Mouse (Mus musculus) myocyte (in vitro differentiated cells): Measurements from ENCODE around the gene Nsun6. TPM values are rescaled to one million over a fixed set of nuclear protein-coding genes. Genes with fewer than 3 reads are reported as not detected.

ENCODE experiments used
- H3K27me3 ChIP-seq: one replicate; pipeline ENCODE4 v1.6.1; 2011; ENCODE audit not compliant: control insufficient read depth, insufficient read depth, insufficient read length
- H3K36me3 ChIP-seq: one replicate; pipeline ENCODE4 v1.6.1; 2011; ENCODE audit not compliant: control insufficient read depth, insufficient read depth
- H3K4me2 ChIP-seq: one replicate; pipeline ENCODE4 v1.6.1; 2011; ENCODE audit warnings: low read depth, control low read depth
- H3K4me3 ChIP-seq: one replicate; pipeline ENCODE4 v1.5.1; 2011; ENCODE audit warnings: mild to moderate bottlenecking, control low read depth, moderate library complexity
- H3K79me2 ChIP-seq: one replicate; pipeline ENCODE4 v1.6.1; 2011; ENCODE audit not compliant: control insufficient read depth, insufficient read depth
- H3ac ChIP-seq: one replicate; pipeline ENCODE4 v1.6.1; 2011; ENCODE audit not compliant: control insufficient read depth, insufficient read length
- CEBPB ChIP-seq: IDR thresholded peaks from 2 replicates; pipeline ENCODE4 v1.6.1; 2011; ENCODE audit warnings: mild to moderate bottlenecking, moderate library complexity; ENCODE audit not compliant: poor library complexity, insufficient read depth, severe bottlenecking
- E2F4 ChIP-seq: IDR thresholded peaks from one replicate; pipeline ENCODE4 v1.6.1; 2011; ENCODE audit warnings: mild to moderate bottlenecking, control low read depth, moderate library complexity; ENCODE audit not compliant: insufficient read depth
- MAX ChIP-seq: IDR thresholded peaks from one replicate; pipeline ENCODE4 v1.6.1; 2011; ENCODE audit warnings: low read depth, mild to moderate bottlenecking, control low read depth
- MYOD1 ChIP-seq, 3 experiments: IDR thresholded peaks; one replicate each; pipeline ENCODE4 v1.6.1; 2011; ENCODE audit warnings: control low read depth in 2 of 3, low read depth in 2 of 3, mild to moderate bottlenecking in 2 of 3, moderate library complexity in 1 of 3; ENCODE audit not compliant: insufficient read length in 2 of 3, control insufficient read depth in 1 of 3
- MYOG ChIP-seq, 3 experiments: IDR thresholded peaks; one replicate each; pipeline ENCODE4 v1.6.1; 2011; ENCODE audit warnings: control low read depth in 2 of 3, low read depth in 2 of 3, mild to moderate bottlenecking in 2 of 3; ENCODE audit not compliant: insufficient read length in 2 of 3, control insufficient read depth in 1 of 3, insufficient read depth in 1 of 3
- POLR2A ChIP-seq: IDR thresholded peaks from one replicate; pipeline ENCODE4 v1.6.1; 2011; ENCODE audit warnings: low read depth, mild to moderate bottlenecking, control low read depth, moderate library complexity; ENCODE audit not compliant: insufficient read length
- POLR2AphosphoS2 ChIP-seq: IDR thresholded peaks from one replicate; pipeline ENCODE4 v1.6.1; 2011; ENCODE audit warnings: low read depth, control low read depth; ENCODE audit not compliant: insufficient read length
- REST ChIP-seq: IDR thresholded peaks from one replicate; pipeline ENCODE4 v1.6.1; 2011; ENCODE audit warnings: mild to moderate bottlenecking, control low read depth, moderate library complexity; ENCODE audit not compliant: insufficient read depth, insufficient read length
- SRF ChIP-seq: IDR thresholded peaks from one replicate; pipeline ENCODE4 v1.6.1; 2011; ENCODE audit warnings: low read depth; ENCODE audit not compliant: control insufficient read depth, insufficient read length
- TCF12 ChIP-seq: IDR thresholded peaks from one replicate; pipeline ENCODE4 v1.6.1; 2011; ENCODE audit warnings: mild to moderate bottlenecking, control low read depth; ENCODE audit not compliant: poor library complexity, insufficient read depth, severe bottlenecking
- TCF3 ChIP-seq: IDR thresholded peaks from one replicate; pipeline ENCODE4 v1.6.1; 2011; ENCODE audit warnings: low read depth, control low read depth; ENCODE audit not compliant: insufficient read length
- USF1 ChIP-seq: IDR thresholded peaks from one replicate; pipeline ENCODE4 v1.6.1; 2011; ENCODE audit warnings: low read depth, mild to moderate bottlenecking, control low read depth, moderate library complexity
- polyA plus RNA-seq: library from polyadenylated mRNA; unstranded; fragments of >200 nt; fragmentation: generic; extraction: Trizol; gene quantifications from one replicate; pipeline ENCODE4 v1.2.1, GENCODE M21; 2012; ENCODE audit warnings: missing spikeins

The Nsun6 gene
- polyA plus RNA-seq, 1 experiment: 3.4 TPM

DNA sequence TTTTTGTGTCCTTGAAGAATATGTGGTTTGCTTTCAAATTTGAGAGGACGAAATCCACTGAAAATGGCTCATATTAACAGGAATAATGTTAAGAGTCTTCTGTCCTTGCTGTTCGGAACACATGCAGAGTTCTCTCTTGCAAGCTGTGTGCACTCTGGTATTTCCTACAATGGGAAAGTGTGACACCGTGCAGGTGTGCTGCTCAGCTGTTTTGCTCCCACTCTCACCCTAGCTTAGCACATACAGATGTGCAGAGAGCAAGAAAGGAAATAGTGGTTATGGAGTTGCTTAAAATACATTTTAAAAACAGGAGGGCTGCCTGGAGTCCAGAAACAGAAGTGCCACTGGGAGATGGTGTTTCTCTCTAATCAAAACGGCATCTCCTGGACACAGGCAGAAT is 65.5 kb downstream of the Nsun6 start:
- TF ChIP-seq MAX (no peak), REST (no peak), MYOG (IDR thresholded peaks at IDR 0.05; ENCODE audit: control insufficient read depth in 1 of 3, insufficient read depth in 1 of 3, insufficient read length in 2 of 3, low read depth in 2 of 3) (no peak), SRF (no peak), TCF3 (no peak), MYOD1 (IDR thresholded peaks at IDR 0.05; ENCODE audit: control insufficient read depth in 1 of 3, insufficient read length in 2 of 3, low read depth in 2 of 3) (no peak), POLR2A (no peak), TCF12 (no peak), CEBPB (no peak), POLR2AphosphoS2 (no peak), E2F4 (no peak), USF1 (no peak)
- Histone ChIP-seq H3ac (no peak overlapping the region), H3K27me3 (no peaks in the 10 kb centered on the region), H3K4me2 (no peak overlapping the region), H3K79me2 (no peaks in the 10 kb centered on the region), H3K36me3 (no peaks in the 10 kb centered on the region), H3K4me3 (no peak overlapping the region)

DNA sequence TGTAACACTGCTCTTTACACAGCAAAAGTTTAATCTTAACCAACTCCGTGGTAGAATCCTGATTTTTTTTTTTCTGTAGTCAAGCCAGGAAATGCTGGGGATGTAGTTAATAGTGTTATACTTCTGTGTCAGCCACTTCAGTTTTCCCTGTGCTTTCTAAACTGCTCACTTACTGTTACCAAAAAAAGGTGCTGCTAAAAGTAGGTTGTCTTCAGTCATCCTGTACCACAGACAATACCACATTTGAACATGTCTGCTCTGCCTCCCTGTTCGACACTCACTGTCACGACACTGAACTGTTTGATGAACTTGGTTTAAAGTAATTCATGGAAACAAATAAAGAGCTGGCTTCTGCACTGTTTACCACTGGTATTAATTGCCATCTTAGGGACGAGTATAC is 66.4 kb downstream of the Nsun6 start:
- TF ChIP-seq USF1: no peak
- TF ChIP-seq SRF: no peak
- Histone ChIP-seq H3K4me2 (no peak overlapping the region), H3K27me3 (no peaks in the 10 kb centered on the region), H3K79me2 (no peaks in the 10 kb centered on the region), H3K36me3 (no peaks in the 10 kb centered on the region), H3K4me3 (no peak overlapping the region), H3ac (no peak overlapping the region)

DNA sequence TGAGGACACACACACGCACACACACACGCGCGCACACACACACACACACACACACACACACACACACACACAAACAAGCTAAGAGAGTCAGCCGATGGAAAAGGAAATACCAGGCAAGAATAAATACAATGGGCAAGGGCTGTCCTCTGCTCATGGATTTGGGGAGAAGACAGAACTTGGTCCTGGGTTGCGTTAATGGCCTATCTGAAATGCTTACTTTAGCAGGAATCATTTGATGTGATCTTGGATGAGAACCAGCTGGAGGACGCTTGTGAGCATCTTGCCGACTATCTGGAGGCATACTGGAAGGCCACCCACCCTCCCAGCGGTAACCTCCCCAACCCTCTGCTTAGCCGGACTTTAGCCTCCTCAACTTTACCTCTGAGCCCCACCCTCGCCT is 70.8 kb downstream of the Nsun6 start:
- Histone ChIP-seq H3K4me3 (no peak overlapping the region), H3ac (no peak overlapping the region), H3K36me3 (no peaks in the 10 kb centered on the region), H3K4me2 (no peak overlapping the region), H3K79me2 (no peaks in the 10 kb centered on the region), H3K27me3 (no peaks in the 10 kb centered on the region)
- TF ChIP-seq CEBPB (no peak), TCF12 (no peak), TCF3 (no peak), POLR2AphosphoS2 (no peak), USF1 (no peak), MYOD1 (IDR thresholded peaks at IDR 0.05; ENCODE audit: control insufficient read depth in 1 of 3, insufficient read length in 2 of 3, low read depth in 2 of 3) (no peak), SRF (no peak), MAX (no peak), REST (no peak)

DNA sequence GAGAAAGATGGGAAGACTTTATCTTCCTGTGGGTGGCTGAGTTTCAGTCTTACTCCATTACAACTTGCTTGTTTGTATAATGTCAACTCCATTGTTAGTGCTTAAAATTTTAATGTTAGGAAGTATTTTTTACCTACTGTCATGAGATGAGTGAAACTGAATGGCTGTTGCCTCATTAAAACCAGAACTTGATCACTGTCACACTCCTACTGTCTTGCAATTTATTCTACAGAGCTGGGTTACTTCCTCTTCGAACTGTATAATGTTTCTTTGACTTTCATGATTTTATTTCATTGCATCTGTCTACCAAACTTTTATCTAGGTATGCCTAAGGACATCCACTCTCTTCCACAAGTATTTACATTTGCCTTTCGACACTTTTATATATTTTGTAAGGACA is 93.4 kb downstream of the Nsun6 start:
- no peaks in the 10 kb centered on the region for H3K79me2 ChIP-seq
- TF ChIP-seq REST (no peak), POLR2A (no peak), MAX (no peak), TCF3 (no peak), E2F4 (no peak), POLR2AphosphoS2 (no peak), MYOG (IDR thresholded peaks at IDR 0.05; ENCODE audit: control insufficient read depth in 1 of 3, insufficient read depth in 1 of 3, insufficient read length in 2 of 3, low read depth in 2 of 3) (no peak), SRF (no peak)
- no peak overlapping the region for H3K4me3 ChIP-seq
- no peak overlapping the region for H3ac ChIP-seq
- H3K4me2 ChIP-seq: peak overlapping the region; percentile 50
- H3K27me3 ChIP-seq: no peaks in the 10 kb centered on the region
- H3K36me3 ChIP-seq: no peaks in the 10 kb centered on the region

DNA sequence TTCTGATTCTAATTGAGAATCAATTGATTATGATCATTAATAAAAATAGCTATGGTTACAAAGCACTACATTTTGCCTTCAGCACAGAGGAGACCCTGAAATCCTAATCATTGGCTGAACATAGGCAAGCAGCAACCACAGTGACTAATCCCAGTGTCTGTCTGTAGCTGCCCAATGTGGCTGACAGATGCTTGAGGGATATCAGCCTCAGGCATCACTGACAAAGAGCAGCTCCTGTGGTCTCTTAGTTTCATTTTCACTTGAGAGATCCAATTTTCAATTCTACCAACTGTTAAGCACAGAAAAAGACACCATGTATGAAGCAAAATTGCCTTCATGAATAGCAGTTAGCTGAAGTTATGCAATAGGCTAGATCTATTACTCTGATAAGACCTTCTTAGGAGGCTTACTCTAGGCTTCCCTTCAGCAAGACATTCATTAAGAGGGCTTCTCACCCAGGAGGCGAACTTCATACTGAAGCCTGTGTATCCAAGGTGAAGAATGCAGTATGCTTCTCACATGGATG is 93.8 kb downstream of the Nsun6 start:
- no peaks in the 10 kb centered on the region for H3K36me3 ChIP-seq
- H3K79me2 ChIP-seq: no peaks in the 10 kb centered on the region
- TF ChIP-seq REST: no peak
- TF ChIP-seq TCF12: no peak
- no peak for TF ChIP-seq E2F4
- no peak for TF ChIP-seq MAX
- no peak for TF ChIP-seq POLR2A
- TF ChIP-seq SRF: no peak
- H3K4me3 ChIP-seq: no peak overlapping the region
- peak overlapping the region; percentile 50 for H3K4me2 ChIP-seq
- no peak overlapping the region for H3ac ChIP-seq
- H3K27me3 ChIP-seq: no peaks in the 10 kb centered on the region
